Mouse (Mus musculus): ENCODE data around the gene Ifitm1. TPM values are rescaled to one million over a fixed set of nuclear protein-coding genes. Genes with fewer than 3 reads are reported as not detected.
A peak's percentile ranks its signal among the peaks of the same experiment; 100 is the strongest.

The Ifitm1 gene
- polyA plus RNA-seq, 1 experiment, result not detected

- H3K4me1 ChIP-seq (ENCODE audit: control insufficient read depth, insufficient read depth, insufficient read length, low read length), result no peaks in the 10 kb centered on the region
- no peak overlapping the region for H3K27ac ChIP-seq (replicated peaks; ENCODE audit: low read depth, low read length)
- no peak overlapping the region for H3K4me3 ChIP-seq (ENCODE audit: insufficient read depth, low read depth, low read length)
Measured at GRCm38 (mm10) chr7:140987182-140988138, 20.4 kb downstream of the Ifitm1 start.

- no peaks in the 10 kb centered on the region for H3K4me1 ChIP-seq (ENCODE audit: control insufficient read depth, insufficient read depth, insufficient read length, low read length)
- H3K27ac ChIP-seq (replicated peaks; ENCODE audit: low read depth, low read length), result no peak overlapping the region
- H3K4me3 ChIP-seq (ENCODE audit: insufficient read depth, low read depth, low read length), result no peak overlapping the region
Measured at GRCm38 (mm10) chr7:140989022-140989421, 22.0 kb downstream of the Ifitm1 start.

- Histone ChIP-seq H3K4me1 (ENCODE audit: control insufficient read depth, insufficient read depth, insufficient read length, low read length) (no peaks in the 10 kb centered on the region), H3K4me3 (ENCODE audit: insufficient read depth, low read depth, low read length) (no peak overlapping the region), H3K27ac (replicated peaks; ENCODE audit: low read depth, low read length) (no peak overlapping the region)
Measured at GRCm38 (mm10) chr7:140990185-140990584, 23.2 kb downstream of the Ifitm1 start.

GRCm38 (mm10) chr7:140990622-140991021, 23.6 kb downstream of the Ifitm1 start:
- no peaks in the 10 kb centered on the region for H3K4me1 ChIP-seq (ENCODE audit: control insufficient read depth, insufficient read depth, insufficient read length, low read length)
- H3K4me3 ChIP-seq (ENCODE audit: insufficient read depth, low read depth, low read length), result no peak overlapping the region
- H3K27ac ChIP-seq (replicated peaks; ENCODE audit: low read depth, low read length), result no peak overlapping the region

GRCm38 (mm10) chr7:140991117-140991689, 24.2 kb downstream of the Ifitm1 start:
- Histone ChIP-seq H3K4me1 (ENCODE audit: control insufficient read depth, insufficient read depth, insufficient read length, low read length) (no peaks in the 10 kb centered on the region), H3K4me3 (ENCODE audit: insufficient read depth, low read depth, low read length) (no peak overlapping the region), H3K27ac (replicated peaks; ENCODE audit: low read depth, low read length) (no peak overlapping the region)

GRCm38 (mm10) chr7:140997817-140998216, 30.8 kb downstream of the Ifitm1 start:
- H3K27ac ChIP-seq (replicated peaks; ENCODE audit: low read depth, low read length), result no peak overlapping the region

GRCm38 (mm10) chr7:140998853-140999700, 32.1 kb downstream of the Ifitm1 start:
- H3K27ac ChIP-seq (replicated peaks; ENCODE audit: low read depth, low read length), result no peak overlapping the region

More at GRCm38 (mm10) chr7:140997817-140998216, 30.8 kb downstream of the Ifitm1 start:
- Histone ChIP-seq H3K4me1 (ENCODE audit: control insufficient read depth, insufficient read depth, insufficient read length, low read length) (no peaks in the 10 kb centered on the region), H3K4me3 (ENCODE audit: insufficient read depth, low read depth, low read length) (no peak overlapping the region)

GRCm38 (mm10) chr7:141000881-141001708, 34.1 kb downstream of the Ifitm1 start:
- Histone ChIP-seq H3K27ac (replicated peaks; ENCODE audit: low read depth, low read length) (no peak overlapping the region), H3K4me1 (ENCODE audit: control insufficient read depth, insufficient read depth, insufficient read length, low read length) (no peaks in the 10 kb centered on the region), H3K4me3 (ENCODE audit: insufficient read depth, low read depth, low read length) (no peak overlapping the region)

More at GRCm38 (mm10) chr7:140998853-140999700, 32.1 kb downstream of the Ifitm1 start:
- no peaks in the 10 kb centered on the region for H3K4me1 ChIP-seq (ENCODE audit: control insufficient read depth, insufficient read depth, insufficient read length, low read length)
- H3K4me3 ChIP-seq (ENCODE audit: insufficient read depth, low read depth, low read length), result no peak overlapping the region

GRCm38 (mm10) chr7:141003248-141004010, 36.4 kb downstream of the Ifitm1 start:
- H3K4me1 ChIP-seq (ENCODE audit: control insufficient read depth, insufficient read depth, insufficient read length, low read length), result no peaks in the 10 kb centered on the region
- H3K4me3 ChIP-seq (ENCODE audit: insufficient read depth, low read depth, low read length), result no peak overlapping the region
- H3K27ac ChIP-seq (replicated peaks; ENCODE audit: low read depth, low read length), result no peak overlapping the region

- H3K4me1 ChIP-seq (ENCODE audit: control insufficient read depth, insufficient read depth, insufficient read length, low read length), result no peaks in the 10 kb centered on the region
- no peak overlapping the region for H3K27ac ChIP-seq (replicated peaks; ENCODE audit: low read depth, low read length)
- H3K4me3 ChIP-seq (ENCODE audit: insufficient read depth, low read depth, low read length), result no peak overlapping the region
Measured at GRCm38 (mm10) chr7:141006446-141006845, 39.4 kb downstream of the Ifitm1 start.

- Histone ChIP-seq H3K4me1 (ENCODE audit: control insufficient read depth, insufficient read depth, insufficient read length, low read length) (no peaks in the 10 kb centered on the region), H3K27ac (replicated peaks; ENCODE audit: low read depth, low read length) (no peak overlapping the region)
Measured at GRCm38 (mm10) chr7:141006914-141007313, 39.9 kb downstream of the Ifitm1 start.

GRCm38 (mm10) chr7:141008312-141008761, 41.3 kb downstream of the Ifitm1 start:
- no peaks in the 10 kb centered on the region for H3K4me1 ChIP-seq (ENCODE audit: control insufficient read depth, insufficient read depth, insufficient read length, low read length)
- H3K4me3 ChIP-seq (ENCODE audit: insufficient read depth, low read depth, low read length), result no peak overlapping the region
- H3K27ac ChIP-seq (replicated peaks; ENCODE audit: low read depth, low read length), result 0 out of 2 replicates have a peak overlapping the region, but pooled peaks have one; percentile 23

More at GRCm38 (mm10) chr7:141006914-141007313, 39.9 kb downstream of the Ifitm1 start:
- H3K4me3 ChIP-seq (ENCODE audit: insufficient read depth, low read depth, low read length), result no peak overlapping the region

- Histone ChIP-seq H3K4me1 (ENCODE audit: control insufficient read depth, insufficient read depth, insufficient read length, low read length) (no peaks in the 10 kb centered on the region), H3K4me3 (ENCODE audit: insufficient read depth, low read depth, low read length) (peak overlapping the region; percentile 89), H3K27ac (replicated peaks; ENCODE audit: low read depth, low read length) (peak overlapping the region; percentile 98)
Measured at GRCm38 (mm10) chr7:141008938-141009660, 42.1 kb downstream of the Ifitm1 start.

Measured in brown adipose tissue, adult 24 weeks (tissue).